Mouse (Mus musculus): ENCODE measurements around the gene Rnf4. TPM values are rescaled to one million over a fixed set of nuclear protein-coding genes. Genes with fewer than 3 reads are reported as not detected.

Rnf4 gene
- polyA plus RNA-seq, 1 experiment from 2014 or later, result 85.2 TPM

- ATAC-seq (ENCODE audit: low FRiP score, low TSS enrichment), result no peak
- Histone ChIP-seq H3K36me3 (ENCODE audit: control insufficient read depth, insufficient read depth, low read length) (no peaks in the 10 kb centered on the region), H3K27ac (replicated peaks) (no peak overlapping the region), H3K4me2 (replicated peaks; ENCODE audit: low read depth) (no peak overlapping the region), H3K4me1 (replicated peaks; ENCODE audit: control insufficient read depth, insufficient read depth) (no peaks in the 10 kb centered on the region), H3K27me3 (ENCODE audit: control insufficient read depth, insufficient read depth, low read length) (no peaks in the 10 kb centered on the region), H3K9ac (ENCODE audit: low read length) (no peak overlapping the region), H3K9me3 (ENCODE audit: control insufficient read depth, low read length) (no peaks in the 10 kb centered on the region), H3K4me3 (ENCODE audit: low read depth, low read length) (no peak overlapping the region)
- DNase-seq (ENCODE audit: low spot score), result no peak
- TF ChIP-seq CTCF (IDR thresholded peaks at IDR 0.05; ENCODE audit: low read depth), result no peak
- TF ChIP-seq EP300 (optimal IDR thresholded peaks at IDR 0.05), result no peak
Measured at GRCm38 (mm10) chr5:34378787-34379186, 42.7 kb downstream of the Rnf4 start.

GRCm38 (mm10) chr5:34381700-34382099 lies 45.6 kb downstream of the Rnf4 start:
- DNase-seq (ENCODE audit: low spot score) (no peak), ATAC-seq (ENCODE audit: low FRiP score, low TSS enrichment) (no peak)
- H3K27me3 ChIP-seq (ENCODE audit: control insufficient read depth, insufficient read depth, low read length), result no peaks in the 10 kb centered on the region
- no peak for TF ChIP-seq EP300 (optimal IDR thresholded peaks at IDR 0.05)
- TF ChIP-seq CTCF (IDR thresholded peaks at IDR 0.05; ENCODE audit: low read depth), result no peak
- H3K27ac ChIP-seq (replicated peaks), result no peak overlapping the region
- no peak overlapping the region for H3K4me3 ChIP-seq (ENCODE audit: low read depth, low read length)
- H3K4me1 ChIP-seq (replicated peaks; ENCODE audit: control insufficient read depth, insufficient read depth), result no peaks in the 10 kb centered on the region
- 80% methylated on average over 2 of the region's 2 CpGs for WGBS
- no peak overlapping the region for H3K4me2 ChIP-seq (replicated peaks; ENCODE audit: low read depth)
- no peaks in the 10 kb centered on the region for H3K9me3 ChIP-seq (ENCODE audit: control insufficient read depth, low read length)
- H3K9ac ChIP-seq (ENCODE audit: low read length), result no peak overlapping the region
- no peaks in the 10 kb centered on the region for H3K36me3 ChIP-seq (ENCODE audit: control insufficient read depth, insufficient read depth, low read length)

- TF ChIP-seq EP300 (optimal IDR thresholded peaks at IDR 0.05), result no peak
- no peak for TF ChIP-seq CTCF (IDR thresholded peaks at IDR 0.05; ENCODE audit: low read depth)
- Histone ChIP-seq H3K4me1 (replicated peaks; ENCODE audit: control insufficient read depth, insufficient read depth) (no peaks in the 10 kb centered on the region), H3K36me3 (ENCODE audit: control insufficient read depth, insufficient read depth, low read length) (no peaks in the 10 kb centered on the region), H3K9ac (ENCODE audit: low read length) (no peak overlapping the region), H3K4me2 (replicated peaks; ENCODE audit: low read depth) (no peak overlapping the region), H3K27me3 (ENCODE audit: control insufficient read depth, insufficient read depth, low read length) (no peaks in the 10 kb centered on the region), H3K9me3 (ENCODE audit: control insufficient read depth, low read length) (no peaks in the 10 kb centered on the region), H3K4me3 (ENCODE audit: low read depth, low read length) (no peak overlapping the region), H3K27ac (replicated peaks) (no peak overlapping the region)
- ATAC-seq (ENCODE audit: low FRiP score, low TSS enrichment), result no peak
- WGBS, result 95% methylated on average over 5 of the region's 5 CpGs
- no peak for DNase-seq (ENCODE audit: low spot score)
Measured at GRCm38 (mm10) chr5:34385616-34386015, 49.5 kb downstream of the Rnf4 start.

- TF ChIP-seq CTCF (IDR thresholded peaks at IDR 0.05; ENCODE audit: low read depth), result no peak
- TF ChIP-seq EP300 (optimal IDR thresholded peaks at IDR 0.05), result no peak
- H3K27ac ChIP-seq (replicated peaks), result no peak overlapping the region
- no peak overlapping the region for H3K4me2 ChIP-seq (replicated peaks; ENCODE audit: low read depth)
- H3K4me1 ChIP-seq (replicated peaks; ENCODE audit: control insufficient read depth, insufficient read depth), result no peaks in the 10 kb centered on the region
- ATAC-seq (ENCODE audit: low FRiP score, low TSS enrichment), result no peak
- 93% methylated on average over 2 of the region's 2 CpGs for WGBS
- no peak overlapping the region for H3K9ac ChIP-seq (ENCODE audit: low read length)
- H3K36me3 ChIP-seq (ENCODE audit: control insufficient read depth, insufficient read depth, low read length), result no peaks in the 10 kb centered on the region
- DNase-seq (ENCODE audit: low spot score), result no peak
- no peaks in the 10 kb centered on the region for H3K27me3 ChIP-seq (ENCODE audit: control insufficient read depth, insufficient read depth, low read length)
- no peak overlapping the region for H3K4me3 ChIP-seq (ENCODE audit: low read depth, low read length)
- H3K9me3 ChIP-seq (ENCODE audit: control insufficient read depth, low read length), result no peaks in the 10 kb centered on the region
Measured at GRCm38 (mm10) chr5:34386744-34387143, 50.7 kb downstream of the Rnf4 start.

GRCm38 (mm10) chr5:34393251-34393650 lies 57.2 kb downstream of the Rnf4 start:
- 88% methylated on average over 8 of the region's 8 CpGs for WGBS
- ATAC-seq (ENCODE audit: low FRiP score, low TSS enrichment), result no peak
- TF ChIP-seq EP300 (optimal IDR thresholded peaks at IDR 0.05), result no peak
- TF ChIP-seq CTCF (IDR thresholded peaks at IDR 0.05; ENCODE audit: low read depth), result no peak

GRCm38 (mm10) chr5:34395347-34395746 lies 59.3 kb downstream of the Rnf4 start:
- H3K4me3 ChIP-seq (ENCODE audit: low read depth, low read length), result no peak overlapping the region
- no peak for ATAC-seq (ENCODE audit: low FRiP score, low TSS enrichment)
- no peak overlapping the region for H3K27ac ChIP-seq (replicated peaks)
- no peak overlapping the region for H3K4me2 ChIP-seq (replicated peaks; ENCODE audit: low read depth)
- no peaks in the 10 kb centered on the region for H3K27me3 ChIP-seq (ENCODE audit: control insufficient read depth, insufficient read depth, low read length)
- no peak for DNase-seq (ENCODE audit: low spot score)
- WGBS, result 83% methylated on average over 1 of the region's 1 CpGs
- H3K9me3 ChIP-seq (ENCODE audit: control insufficient read depth, low read length), result no peaks in the 10 kb centered on the region
- no peak overlapping the region for H3K9ac ChIP-seq (ENCODE audit: low read length)
- H3K36me3 ChIP-seq (ENCODE audit: control insufficient read depth, insufficient read depth, low read length), result no peaks in the 10 kb centered on the region
- TF ChIP-seq CTCF (IDR thresholded peaks at IDR 0.05; ENCODE audit: low read depth) (no peak), EP300 (optimal IDR thresholded peaks at IDR 0.05) (no peak)
- no peaks in the 10 kb centered on the region for H3K4me1 ChIP-seq (replicated peaks; ENCODE audit: control insufficient read depth, insufficient read depth)

More at GRCm38 (mm10) chr5:34393251-34393650, 57.2 kb downstream of the Rnf4 start:
- H3K4me3 ChIP-seq (ENCODE audit: low read depth, low read length), result no peak overlapping the region
- no peak overlapping the region for H3K4me2 ChIP-seq (replicated peaks; ENCODE audit: low read depth)
- H3K9me3 ChIP-seq (ENCODE audit: control insufficient read depth, low read length), result no peaks in the 10 kb centered on the region
- H3K27ac ChIP-seq (replicated peaks), result no peak overlapping the region
- H3K36me3 ChIP-seq (ENCODE audit: control insufficient read depth, insufficient read depth, low read length), result no peaks in the 10 kb centered on the region
- H3K9ac ChIP-seq (ENCODE audit: low read length), result no peak overlapping the region
- no peaks in the 10 kb centered on the region for H3K4me1 ChIP-seq (replicated peaks; ENCODE audit: control insufficient read depth, insufficient read depth)
- no peak for DNase-seq (ENCODE audit: low spot score)
- no peaks in the 10 kb centered on the region for H3K27me3 ChIP-seq (ENCODE audit: control insufficient read depth, insufficient read depth, low read length)
